Mouse (Mus musculus) kidney, adult 18-20 months (tissue): ENCODE results near the gene Kif3c.

Experiments used
- DNase-seq: peaks from one replicate; pipeline ENCODE4 v3.0.0; 2021

Kif3c gene

DNA sequence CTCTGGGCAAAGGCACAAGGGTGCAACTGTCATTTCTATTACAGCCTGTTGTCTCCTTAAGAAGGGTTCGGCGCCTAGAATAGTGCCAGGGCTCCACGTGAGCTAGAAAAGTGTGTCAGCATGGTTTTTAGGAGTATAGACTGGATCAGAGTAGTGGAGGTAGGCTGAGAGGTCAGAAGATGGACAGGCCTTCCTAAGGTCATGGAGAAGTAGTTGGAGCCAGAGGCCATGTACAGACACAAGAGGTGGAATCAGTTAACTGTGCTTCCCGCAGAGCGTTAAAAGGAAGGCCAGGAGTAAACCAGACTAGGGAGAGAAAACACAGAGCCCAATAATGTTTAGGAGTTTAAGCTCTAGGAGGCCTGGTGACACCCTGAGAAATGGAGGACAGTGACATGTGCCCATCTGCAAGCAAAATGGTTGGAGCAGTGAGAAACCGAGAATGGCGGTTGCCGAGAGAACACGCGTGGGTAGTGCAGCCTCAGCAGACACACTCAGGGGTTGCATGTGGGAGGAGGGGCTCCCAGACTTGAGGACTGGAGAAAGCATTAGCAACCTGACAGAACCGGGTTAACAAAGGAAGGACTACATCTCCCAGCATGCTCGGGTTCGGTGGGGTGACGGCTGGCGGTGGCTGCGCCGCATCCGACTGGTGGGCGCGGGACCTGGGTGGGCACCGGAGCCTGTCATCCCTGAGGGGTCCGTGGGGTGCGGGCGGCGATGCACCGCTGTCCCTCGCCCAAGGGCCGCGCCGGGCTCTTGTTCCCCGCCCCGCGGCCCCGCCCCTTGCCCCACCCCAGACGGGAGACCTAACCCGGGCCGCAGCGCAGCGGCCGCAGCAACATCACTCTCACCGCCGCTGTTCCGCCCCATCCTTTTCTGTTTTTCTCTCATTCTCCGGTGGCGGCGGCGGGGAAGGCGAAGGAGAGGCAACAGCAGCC, at the start of gene Kif3c:
Kif3c (plus strand) TSS at position 625 of the 941 bp plus-strand sequence.
- peak; percentile 81 for DNase-seq

DNA sequence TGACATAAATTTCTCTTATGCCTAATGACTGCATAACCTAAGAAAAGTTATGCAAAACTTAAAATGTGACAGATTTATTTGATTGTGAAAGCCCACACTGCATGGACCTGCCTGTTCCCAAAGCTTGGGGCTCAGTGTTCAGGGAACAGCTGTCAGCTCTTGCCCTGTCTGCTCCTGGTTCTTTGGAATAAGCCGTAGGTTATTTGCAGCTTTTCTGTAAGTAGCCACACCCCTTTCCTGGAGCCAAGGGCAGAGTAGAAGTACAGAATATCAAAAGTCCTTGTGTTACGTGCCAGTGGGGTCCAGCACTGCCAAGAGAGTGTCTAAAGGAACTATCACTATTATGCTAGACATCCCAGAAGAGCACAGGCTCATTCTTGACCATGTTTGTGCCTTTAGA, 48.8 kb upstream of the Kif3c start:
- no peak for DNase-seq

DNA sequence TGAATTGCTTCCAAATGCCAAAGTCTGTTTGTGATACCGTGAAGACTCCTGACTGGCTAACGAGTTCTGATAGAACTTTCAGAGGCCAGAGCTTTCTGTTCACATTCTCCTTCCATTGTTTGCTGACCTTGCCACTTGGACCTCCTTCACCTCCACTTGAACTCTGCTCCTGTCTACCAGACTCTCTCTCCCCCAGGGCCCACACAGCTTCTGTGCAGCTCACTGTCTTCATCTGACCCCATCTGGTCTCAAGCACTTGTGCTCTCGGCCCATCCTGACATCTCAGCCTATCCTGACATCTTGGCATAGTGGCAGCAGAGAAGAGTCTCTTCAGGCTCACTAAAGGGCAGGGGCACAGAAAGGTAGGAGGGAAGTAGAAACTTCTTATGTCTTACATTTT, 48.0 kb upstream of the Kif3c start:
- DNase-seq = no peak

DNA sequence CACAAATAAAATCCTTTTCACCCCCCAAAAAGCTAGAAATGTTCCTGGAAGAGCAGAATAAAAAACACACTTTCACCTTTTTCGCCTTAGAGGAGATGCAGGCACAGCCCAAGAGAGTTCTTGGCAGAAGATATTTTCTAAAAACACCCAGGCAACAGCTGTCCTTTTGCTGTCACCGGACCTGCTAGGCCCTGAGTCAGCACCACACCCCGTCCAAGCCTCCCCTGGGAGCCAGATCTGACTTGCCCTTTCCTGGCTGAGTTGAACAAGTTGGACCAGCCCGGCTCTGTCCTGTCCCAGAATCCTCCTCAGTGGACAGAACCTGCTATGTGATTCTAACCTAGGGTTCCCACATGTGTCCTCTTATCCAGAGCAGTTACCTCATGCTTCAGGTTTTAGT, 45.6 kb upstream of the Kif3c start:
- DNase-seq = no peak

DNA sequence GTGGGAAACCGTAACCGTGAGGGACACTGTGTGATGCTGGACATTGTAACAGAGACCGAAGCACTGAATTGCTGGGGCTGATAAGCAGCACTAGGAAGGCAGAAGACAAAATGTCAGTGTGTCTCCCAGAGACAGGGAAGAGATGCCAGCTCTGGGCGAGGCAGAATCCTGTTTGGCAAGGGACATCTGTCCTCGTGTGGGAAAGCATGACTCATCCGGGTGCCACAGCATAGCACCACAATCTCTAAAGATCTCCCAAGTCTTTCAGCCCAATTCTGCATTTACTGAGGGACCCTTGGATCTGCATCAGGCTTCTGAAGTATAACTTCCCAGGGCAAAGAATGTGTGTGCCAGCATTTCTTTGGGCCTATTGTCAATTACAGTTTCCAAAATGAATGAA, 41.7 kb upstream of the Kif3c start:
- DNase-seq = no peak

DNA sequence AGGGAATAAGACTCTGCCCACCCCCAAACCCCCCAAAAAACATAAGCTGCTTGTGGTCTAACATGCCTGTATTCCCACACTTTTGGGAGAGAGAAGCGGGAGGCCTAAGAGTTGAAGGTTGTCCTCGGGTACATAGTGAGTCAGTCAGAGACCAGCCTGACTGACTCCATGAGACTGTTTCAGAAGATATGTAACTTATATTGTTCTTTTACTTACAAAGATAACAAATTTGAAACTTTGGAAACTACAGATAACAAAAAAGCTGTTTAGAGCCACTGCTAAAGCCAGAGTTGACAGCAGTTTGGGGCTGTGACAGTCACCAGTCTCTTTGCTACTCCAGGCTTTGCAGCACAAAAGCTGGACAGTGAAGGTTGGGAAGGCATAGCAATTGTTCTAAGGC, 39.7 kb upstream of the Kif3c start:
- DNase-seq = no peak

- no peak for DNase-seq
Measured at GRCm38 (mm10) chr12:3329677-3330076, 35.3 kb upstream of the Kif3c start.

DNA sequence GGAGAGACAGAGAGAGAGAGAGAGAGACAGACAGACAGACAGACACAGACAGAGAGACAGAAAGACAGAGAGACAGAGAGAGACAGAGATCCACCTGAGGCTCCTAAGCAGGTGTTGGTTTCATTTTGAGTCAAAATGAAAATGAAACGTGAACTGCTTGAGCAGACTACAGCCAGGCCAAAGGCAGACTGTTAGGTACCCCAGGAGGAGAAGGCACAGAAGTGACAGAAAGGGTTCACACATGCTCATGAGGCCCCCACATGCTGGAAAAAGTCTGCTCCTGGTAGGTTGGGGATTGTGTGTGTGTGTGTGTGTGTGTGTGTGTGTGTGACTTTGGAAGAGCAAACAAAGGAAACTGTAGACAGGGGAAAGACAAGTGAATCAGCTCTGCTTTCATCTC, 26.0 kb upstream of the Kif3c start:
- no peak for DNase-seq

- DNase-seq = no peak
Measured at GRCm38 (mm10) chr12:3344155-3344554, 20.8 kb upstream of the Kif3c start.

DNA sequence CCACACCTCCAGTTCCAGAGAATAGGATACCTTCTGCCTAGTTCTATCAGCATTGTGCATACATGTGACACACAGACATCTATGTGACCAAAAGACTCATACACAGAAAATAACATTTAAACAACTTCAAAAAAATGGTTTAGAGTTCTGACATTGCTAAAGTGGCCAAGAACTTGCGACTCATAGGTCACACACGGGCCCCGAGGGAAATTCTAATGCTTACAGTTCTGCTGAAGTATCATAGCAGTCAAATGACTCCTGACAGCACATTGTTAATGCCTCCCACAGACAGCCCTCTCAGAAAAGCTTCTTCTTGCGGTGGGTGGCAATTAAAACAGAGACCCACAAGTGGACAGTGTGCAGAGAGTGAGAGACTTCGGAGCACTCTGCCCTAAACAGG, 19.9 kb upstream of the Kif3c start:
- DNase-seq = no peak

DNA sequence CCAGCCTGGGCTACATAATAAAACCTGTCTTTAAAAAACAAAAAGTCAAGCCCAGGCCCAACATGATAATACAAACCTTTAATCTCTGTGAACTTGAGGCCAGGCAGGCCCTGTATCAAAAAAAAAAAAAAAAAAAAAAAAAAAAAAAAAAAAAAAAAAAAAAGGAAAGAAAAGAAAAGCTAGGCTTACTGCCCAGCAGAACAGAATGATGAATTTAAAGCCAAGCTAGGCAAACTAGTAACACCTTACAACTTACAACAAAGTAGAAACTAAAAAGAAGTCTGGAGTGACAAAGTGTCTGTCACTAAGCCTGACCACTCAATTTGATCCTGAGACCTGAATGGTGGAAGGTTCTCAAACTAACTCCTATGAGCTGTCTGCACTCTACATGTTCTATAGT, 17.2 kb upstream of the Kif3c start:
- DNase-seq = no peak

GRCm38 (mm10) chr12:3349387-3349786, 15.5 kb upstream of the Kif3c start:
- DNase-seq = no peak

- DNase-seq = peak; percentile 51
Measured at GRCm38 (mm10) chr12:3350136-3350535, 14.8 kb upstream of the Kif3c start.

DNA sequence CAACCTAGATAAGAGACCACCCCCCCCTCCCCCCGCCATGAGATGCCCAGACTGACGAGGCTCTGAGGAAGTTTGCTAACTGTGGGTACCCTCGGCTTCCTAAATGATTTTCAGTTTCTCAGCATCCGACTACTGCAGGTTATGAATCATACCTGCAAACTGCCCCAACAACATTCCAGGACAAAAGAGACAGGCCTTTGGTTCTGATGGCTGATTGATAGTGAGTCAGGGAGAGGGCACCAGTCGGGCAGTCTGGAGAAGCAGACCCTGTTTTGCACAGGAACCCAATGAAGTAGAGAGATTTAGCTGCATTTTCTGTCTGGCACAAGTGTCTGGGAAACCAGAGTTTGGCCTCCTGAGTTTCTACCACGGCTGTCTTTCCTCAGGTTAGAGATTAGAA, 12.7 kb upstream of the Kif3c start:
- no peak for DNase-seq

- no peak for DNase-seq
Measured at GRCm38 (mm10) chr12:3355068-3355467, 9.9 kb upstream of the Kif3c start.

GRCm38 (mm10) chr12:3356824-3357223, 8.1 kb upstream of the Kif3c start:
- DNase-seq = no peak

DNA sequence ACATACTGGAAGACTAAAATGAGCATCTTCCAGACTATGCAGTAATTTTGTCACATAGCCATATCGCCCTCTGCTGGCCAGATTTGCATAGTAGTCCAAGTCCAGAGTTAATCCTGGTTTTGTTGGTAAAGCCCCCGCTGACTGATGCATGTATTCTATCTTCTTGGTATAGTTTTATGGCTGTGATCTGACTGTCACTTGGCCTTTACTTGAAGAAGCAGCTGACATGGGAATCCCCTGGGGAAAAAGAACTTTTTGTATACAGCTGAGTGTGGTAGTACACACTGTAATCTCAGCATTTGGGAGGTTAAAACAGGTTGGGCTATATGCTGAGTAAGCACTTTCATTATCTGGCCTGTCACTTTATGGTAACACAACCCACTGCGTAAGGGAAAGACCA, 5.6 kb upstream of the Kif3c start:
- DNase-seq = peak; percentile 86

DNA sequence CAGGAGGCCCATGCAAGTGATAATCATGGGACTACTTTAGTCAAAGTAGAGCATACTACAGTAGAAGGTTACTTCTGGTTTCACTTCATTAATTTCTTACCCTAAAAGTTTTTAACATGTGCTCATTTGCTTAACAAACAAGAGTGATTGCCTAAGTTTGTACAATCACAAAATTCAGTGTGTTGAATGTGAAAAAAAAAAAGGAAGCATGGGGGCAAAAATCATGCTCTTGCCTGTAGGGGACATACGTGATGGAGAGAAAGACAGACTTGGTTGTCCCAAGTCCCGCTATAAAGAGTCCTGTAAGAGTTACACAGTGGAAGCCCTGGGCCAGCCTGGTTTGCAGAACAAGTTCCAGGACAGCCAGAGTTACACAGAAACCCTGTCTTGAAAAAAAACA, 4.9 kb upstream of the Kif3c start:
- no peak for DNase-seq

GRCm38 (mm10) chr12:3364076-3364475, 856 bp upstream of the Kif3c start:
- no peak for DNase-seq

DNA sequence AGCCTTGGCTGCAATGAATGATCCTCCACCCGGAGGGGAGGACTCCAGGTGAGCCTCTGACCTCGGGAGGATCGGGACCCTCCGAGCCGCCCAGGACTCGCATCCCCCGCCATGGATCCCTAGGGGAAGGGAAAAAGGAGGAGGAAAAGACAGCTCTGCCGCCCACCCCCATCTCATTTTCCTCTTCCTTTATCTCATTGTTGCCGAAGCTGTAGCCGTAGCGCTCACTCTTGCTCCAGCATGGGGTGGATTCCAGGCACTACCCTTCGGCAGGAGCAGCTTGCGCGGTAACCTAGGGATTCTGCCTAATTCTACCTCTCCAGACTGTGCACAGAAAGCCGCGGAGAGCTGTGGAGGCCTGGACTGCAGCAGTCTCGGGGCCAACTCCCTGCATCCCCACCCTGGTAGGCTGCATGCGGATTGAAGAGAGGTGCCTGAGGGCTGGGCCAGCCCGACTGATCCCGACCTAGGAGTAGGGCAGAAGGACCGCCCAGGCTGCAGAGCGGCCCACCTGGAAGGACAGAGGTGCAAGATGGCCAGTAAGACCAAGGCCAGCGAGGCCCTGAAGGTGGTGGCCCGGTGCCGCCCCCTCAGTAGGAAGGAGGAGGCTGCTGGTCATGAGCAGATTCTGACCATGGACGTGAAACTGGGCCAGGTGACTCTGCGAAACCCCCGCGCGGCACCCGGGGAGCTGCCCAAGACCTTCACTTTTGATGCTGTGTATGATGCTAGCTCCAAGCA, 687 bp downstream of the Kif3c start:
- DNase-seq = no peak

DNA sequence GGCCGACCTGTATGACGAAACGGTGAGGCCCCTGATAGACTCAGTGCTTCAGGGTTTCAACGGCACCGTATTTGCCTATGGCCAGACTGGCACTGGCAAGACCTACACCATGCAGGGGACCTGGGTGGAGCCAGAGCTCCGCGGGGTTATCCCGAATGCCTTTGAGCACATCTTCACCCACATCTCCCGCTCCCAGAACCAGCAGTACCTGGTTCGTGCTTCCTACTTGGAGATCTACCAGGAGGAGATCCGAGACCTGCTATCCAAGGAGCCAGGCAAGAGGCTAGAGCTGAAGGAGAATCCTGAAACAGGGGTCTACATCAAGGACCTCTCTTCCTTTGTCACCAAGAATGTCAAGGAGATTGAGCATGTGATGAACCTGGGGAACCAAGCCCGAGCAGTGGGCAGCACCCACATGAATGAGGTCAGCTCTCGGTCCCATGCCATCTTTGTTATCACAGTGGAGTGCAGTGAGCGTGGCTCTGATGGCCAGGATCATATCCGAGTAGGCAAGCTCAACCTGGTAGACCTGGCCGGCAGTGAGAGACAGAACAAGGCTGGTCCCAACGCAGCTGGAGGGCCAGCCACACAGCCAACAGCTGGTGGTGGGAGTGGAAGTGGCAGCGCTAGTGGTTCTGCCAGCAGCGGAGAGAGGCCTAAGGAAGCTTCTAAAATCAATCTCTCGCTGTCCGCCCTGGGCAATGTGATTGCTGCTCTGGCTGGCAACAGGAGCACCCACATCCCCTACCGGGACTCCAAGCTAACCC, 1.4 kb downstream of the Kif3c start:
- no peak for DNase-seq

DNA sequence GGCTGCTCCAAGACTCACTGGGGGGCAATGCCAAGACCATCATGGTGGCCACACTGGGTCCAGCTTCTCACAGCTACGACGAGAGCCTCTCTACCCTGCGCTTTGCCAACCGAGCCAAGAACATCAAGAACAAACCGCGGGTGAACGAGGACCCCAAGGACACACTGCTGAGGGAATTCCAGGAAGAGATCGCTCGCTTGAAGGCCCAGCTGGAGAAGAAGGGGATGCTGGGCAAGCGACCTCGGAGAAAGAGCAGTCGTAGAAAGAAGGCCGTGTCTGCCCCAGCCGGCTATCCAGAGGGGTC, 2.0 kb downstream of the Kif3c start:
- DNase-seq = no peak

DNA sequence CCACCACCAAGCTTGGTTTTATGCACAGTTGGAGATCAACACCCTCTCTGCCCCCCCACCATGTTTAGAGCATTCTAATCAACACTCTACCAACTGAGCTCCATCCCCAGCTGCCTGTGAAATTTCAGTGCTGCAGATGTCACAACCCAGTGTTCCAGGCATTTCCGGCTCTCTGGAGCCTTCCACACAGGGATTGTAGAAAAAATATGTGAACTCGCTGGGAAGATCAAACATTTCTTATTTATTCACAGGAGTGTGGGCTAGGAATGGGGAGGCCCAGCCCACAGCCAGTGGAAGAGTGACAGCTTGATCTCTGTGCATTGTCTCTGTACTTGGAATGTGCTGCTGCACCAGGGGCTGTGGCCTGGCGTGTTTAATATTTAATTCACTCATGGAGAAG, 3.8 kb downstream of the Kif3c start:
- DNase-seq = no peak
